Mouse (Mus musculus): Measurements from ENCODE around the gene Eid3. TPM values are rescaled to one million over a fixed set of nuclear protein-coding genes. Genes with fewer than 3 reads are reported as not detected.
A peak's percentile ranks its signal among the peaks of the same experiment; 100 is the strongest.

The Eid3 gene
- total and polyA plus RNA-seq, 3 experiments = 1.4 to 3.5 (median 1.5) TPM

DNA sequence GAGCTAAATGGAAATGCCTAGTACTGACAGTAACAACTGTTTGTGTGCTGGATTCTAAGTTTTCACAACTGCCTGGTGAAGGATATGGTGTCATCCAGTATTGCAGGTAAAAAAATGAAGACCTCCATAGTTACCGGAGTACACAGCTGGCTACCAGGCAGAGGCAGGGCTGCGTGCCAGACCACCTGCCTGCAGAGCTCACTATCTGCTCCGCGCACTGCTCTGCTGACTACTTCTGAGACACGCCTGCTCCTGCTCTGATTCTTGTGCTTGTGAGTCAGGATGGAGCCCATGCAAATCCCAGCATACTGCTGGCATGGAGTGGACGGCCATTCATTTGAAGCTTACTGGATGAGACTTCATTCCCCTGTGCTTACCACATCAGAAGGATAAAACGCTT lies 2.6 kb upstream of the Eid3 start:
- H3K4me1 ChIP-seq (ENCODE audit: control insufficient read depth in 1 of 2, insufficient read depth in 2 of 2) = peaks cover 15 to 65% of the 10 kb centered on the region in 2 experiments

DNA sequence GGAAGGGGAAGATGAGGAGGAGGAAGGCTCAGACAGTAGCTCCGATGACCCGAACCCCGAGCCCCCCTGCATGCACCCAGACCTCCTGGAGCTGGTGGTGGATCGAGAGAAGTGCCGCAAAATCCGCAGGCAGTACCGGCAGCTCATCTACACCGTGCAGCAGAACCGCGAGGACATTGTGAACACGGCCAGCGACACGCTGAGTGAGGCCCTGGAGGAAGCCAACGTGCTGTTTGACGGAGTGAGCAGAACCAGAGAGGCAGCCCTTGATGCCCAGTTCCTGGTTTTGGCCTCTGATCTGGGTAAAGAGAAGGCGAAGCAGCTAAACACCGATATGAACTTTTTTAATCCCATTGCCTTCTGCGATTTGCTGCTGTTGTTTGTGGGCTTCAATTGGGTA lies 406 bp downstream of the Eid3 start:
- Histone ChIP-seq H3K79me2 (replicated peaks; ENCODE audit: control insufficient read depth, extremely low read depth, insufficient read depth, poor library complexity, severe bottlenecking) (peaks cover 68% of the 10 kb centered on the region), H3K4me1 (ENCODE audit: control insufficient read depth in 1 of 2, insufficient read depth in 2 of 2) (peaks cover 21 to 93% of the 10 kb centered on the region in 2 experiments), H3K36me3 (replicated peaks in 1 of 2; ENCODE audit: control insufficient read depth in 1 of 2, insufficient read depth in 1 of 2, low read length in 1 of 2) (peaks cover 50 to 88% of the 10 kb centered on the region in 2 experiments), H3K9ac (ENCODE audit: insufficient read depth, low read depth) (no peak overlapping the region), H3K27ac (ENCODE audit: insufficient read depth, low read depth) (peak overlapping the region; percentile 39; the same call in 1 of the 2 replicates), H3K4me2 (ENCODE audit: insufficient read depth, low read depth, poor library complexity, severe bottlenecking) (no peak overlapping the region), H3K4me3 (replicated peaks in 1 of 3; ENCODE audit: low read depth in 2 of 3, low read length in 2 of 3, poor library complexity in 1 of 3) (no peak overlapping the region), H3K27me3 (replicated peaks) (no peaks in the 10 kb centered on the region), H3K9me3 (replicated peaks; ENCODE audit: low read length) (no peaks in the 10 kb centered on the region)
- dilution Hi-C loops (cut with MboI; ENCODE audit: extremely low pct_ligation_motif_present, extremely low pct_unique_long_range_greater_than_20kb, low sequenced_read_pairs) = no loop called here
- no peak for TF ChIP-seq E2F4 (IDR thresholded peaks at IDR 0.05; ENCODE audit: insufficient replicate concordance, low read depth, low read length)
- TF ChIP-seq JUND (conservative IDR thresholded peaks at IDR 0.05; ENCODE audit: low read depth, low read length) = no peak
- in situ Hi-C loops (cut with MboI; ENCODE audit: low pct_ligation_motif_present, low pct_unique_long_range_greater_than_20kb, low sequenced_read_pairs) = loop anchor here (5.0 kb wide), 1 partner anchor 60 kb away; no protein-coding TSS in a partner anchor
- DNase-seq (ENCODE audit: extremely low read depth) = no peak

More for the DNA sequence above, 2.6 kb upstream of the Eid3 start:
- H3K9ac ChIP-seq (ENCODE audit: insufficient read depth, low read depth) = no peak overlapping the region
- no peak overlapping the region for H3K4me3 ChIP-seq (replicated peaks in 1 of 3; ENCODE audit: low read depth in 2 of 3, low read length in 2 of 3, poor library complexity in 1 of 3)
- in situ Hi-C loops (cut with MboI; ENCODE audit: low pct_ligation_motif_present, low pct_unique_long_range_greater_than_20kb, low sequenced_read_pairs) (no loop called here), dilution Hi-C loops (cut with MboI; ENCODE audit: extremely low pct_ligation_motif_present, extremely low pct_unique_long_range_greater_than_20kb, low sequenced_read_pairs) (no loop called here)
- H3K27ac ChIP-seq (ENCODE audit: insufficient read depth, low read depth) = no peak overlapping the region
- DNase-seq (ENCODE audit: extremely low read depth) = no peak
- no peak overlapping the region for H3K4me2 ChIP-seq (ENCODE audit: insufficient read depth, low read depth, poor library complexity, severe bottlenecking)
- peaks cover 37 to 65% of the 10 kb centered on the region in 2 experiments for H3K36me3 ChIP-seq (replicated peaks in 1 of 2; ENCODE audit: control insufficient read depth in 1 of 2, insufficient read depth in 1 of 2, low read length in 1 of 2)
- H3K9me3 ChIP-seq (replicated peaks; ENCODE audit: low read length) = no peaks in the 10 kb centered on the region
- H3K79me2 ChIP-seq (replicated peaks; ENCODE audit: control insufficient read depth, extremely low read depth, insufficient read depth, poor library complexity, severe bottlenecking) = peaks cover 66% of the 10 kb centered on the region
- no peaks in the 10 kb centered on the region for H3K27me3 ChIP-seq (replicated peaks)
- TF ChIP-seq IRF4 (IDR thresholded peaks at IDR 0.05; ENCODE audit: low read depth, low read length) (no peak), MAFK (IDR thresholded peaks at IDR 0.05; ENCODE audit: insufficient replicate concordance, low read length) (no peak), BHLHE40 (IDR thresholded peaks at IDR 0.05; ENCODE audit: low read depth, low read length) (no peak), MXI1 (IDR thresholded peaks at IDR 0.05; ENCODE audit: low read depth, low read length) (no peak)

DNA sequence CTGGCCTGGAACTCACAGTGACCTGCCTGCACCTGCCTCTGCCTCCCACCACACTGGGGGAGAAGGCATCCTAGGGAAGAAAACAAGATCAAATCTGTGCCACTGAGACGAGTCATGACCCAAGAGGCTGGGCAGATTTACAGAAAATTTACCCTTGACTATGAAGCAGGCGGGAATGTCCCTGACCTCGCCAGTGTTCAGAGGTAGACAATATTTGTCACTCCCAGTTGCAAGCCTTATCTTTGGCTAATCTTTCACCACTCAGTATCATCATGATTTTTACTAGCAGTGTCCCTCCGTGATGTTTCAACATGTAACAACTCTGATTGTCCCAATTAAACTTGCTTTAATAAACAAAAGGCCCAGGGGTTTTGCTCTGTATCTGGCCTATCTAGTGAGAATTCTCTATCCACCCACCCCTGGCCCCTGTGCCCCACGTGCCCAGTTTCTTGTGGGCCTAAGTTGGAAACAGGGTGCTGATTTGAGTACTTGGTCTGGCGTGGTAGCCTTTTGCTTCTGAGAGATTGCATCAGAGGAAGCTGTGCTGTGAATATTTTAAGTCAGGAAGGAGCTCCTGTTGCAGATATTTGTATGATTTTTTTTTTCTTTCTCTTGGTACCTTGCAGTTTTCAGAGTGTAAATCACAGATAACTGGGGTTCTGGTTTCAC lies 2.1 kb downstream of the Eid3 start:
- DNase-seq (ENCODE audit: extremely low read depth) = no peak
- dilution Hi-C loops (cut with MboI; ENCODE audit: extremely low pct_ligation_motif_present, extremely low pct_unique_long_range_greater_than_20kb, low sequenced_read_pairs) = no loop called here
- in situ Hi-C loops (cut with MboI; ENCODE audit: low pct_ligation_motif_present, low pct_unique_long_range_greater_than_20kb, low sequenced_read_pairs) = loop anchor here (5.0 kb wide), 1 partner anchor 61 kb away; no protein-coding TSS in a partner anchor
- no peaks in the 10 kb centered on the region for H3K9me3 ChIP-seq (replicated peaks; ENCODE audit: low read length)
- peak overlapping the region; percentile 43 for H3K9ac ChIP-seq (ENCODE audit: insufficient read depth, low read depth)
- H3K4me3 ChIP-seq (replicated peaks in 1 of 3; ENCODE audit: low read depth in 2 of 3, low read length in 2 of 3, poor library complexity in 1 of 3) = no peak overlapping the region
- H3K36me3 ChIP-seq (replicated peaks in 1 of 2; ENCODE audit: control insufficient read depth in 1 of 2, insufficient read depth in 1 of 2, low read length in 1 of 2) = peaks cover 50 to 90% of the 10 kb centered on the region in 2 experiments
- H3K79me2 ChIP-seq (replicated peaks; ENCODE audit: control insufficient read depth, extremely low read depth, insufficient read depth, poor library complexity, severe bottlenecking) = peaks cover 69% of the 10 kb centered on the region
- no peaks in the 10 kb centered on the region for H3K27me3 ChIP-seq (replicated peaks)
- H3K27ac ChIP-seq (ENCODE audit: insufficient read depth, low read depth) = peak overlapping the region; percentile 93
- peaks cover 16 to 93% of the 10 kb centered on the region in 2 experiments for H3K4me1 ChIP-seq (ENCODE audit: control insufficient read depth in 1 of 2, insufficient read depth in 2 of 2)
- peak overlapping the region; percentile 59 for H3K4me2 ChIP-seq (ENCODE audit: insufficient read depth, low read depth, poor library complexity, severe bottlenecking)
- TF ChIP-seq USF1 (IDR thresholded peaks at IDR 0.05; ENCODE audit: low read depth, low read length) = peak; percentile 32; the same call in 1 of the 2 replicates
- peak; percentile 31; the same call in 1 of the 2 replicates for TF ChIP-seq TCF12 (IDR thresholded peaks at IDR 0.05; ENCODE audit: low read depth, low read length)
- TF ChIP-seq UBTF (IDR thresholded peaks at IDR 0.05; ENCODE audit: low read depth, low read length) = no peak
- peak; percentile 57 for TF ChIP-seq ETS1 (conservative IDR thresholded peaks at IDR 0.05; ENCODE audit: low read depth, low read length)
- no peak for TF ChIP-seq NELFE (IDR thresholded peaks at IDR 0.05; ENCODE audit: low read depth, low read length)
- no peak for TF ChIP-seq HCFC1 (IDR thresholded peaks at IDR 0.05; ENCODE audit: low read depth, low read length)
- TF ChIP-seq MXI1 (IDR thresholded peaks at IDR 0.05; ENCODE audit: low read depth, low read length) = peak; percentile 72; the same call in 1 of the 2 replicates
- no peak for TF ChIP-seq MEF2A (IDR thresholded peaks at IDR 0.05; ENCODE audit: borderline replicate concordance, low read depth, low read length)
- no peak for TF ChIP-seq POLR2A (IDR thresholded peaks at IDR 0.05; ENCODE audit: low read depth, low read length)
- no peak for TF ChIP-seq ZKSCAN1 (IDR thresholded peaks at IDR 0.05; ENCODE audit: borderline replicate concordance, low read depth, low read length)
- TF ChIP-seq GABPA (IDR thresholded peaks at IDR 0.05; ENCODE audit: insufficient replicate concordance, low read depth, low read length) = no peak
- no peak for TF ChIP-seq PAX5 (IDR thresholded peaks at IDR 0.05; ENCODE audit: low read length)
- TF ChIP-seq ZC3H11A (IDR thresholded peaks at IDR 0.05; ENCODE audit: low read depth, low read length) = no peak
- TF ChIP-seq SIN3A (IDR thresholded peaks at IDR 0.05; ENCODE audit: low read length) = no peak; the same call in 1 of the 2 replicates
- TF ChIP-seq E2F4 (IDR thresholded peaks at IDR 0.05; ENCODE audit: insufficient replicate concordance, low read depth, low read length) = no peak
- no peak for TF ChIP-seq NRF1 (IDR thresholded peaks at IDR 0.05; ENCODE audit: low read depth, low read length)
- TF ChIP-seq IRF4 (IDR thresholded peaks at IDR 0.05; ENCODE audit: low read depth, low read length) = peak; percentile 33; the same call in 1 of the 2 replicates
- TF ChIP-seq EP300 (IDR thresholded peaks at IDR 0.05; ENCODE audit: low read length) = no peak
- no peak for TF ChIP-seq JUND (conservative IDR thresholded peaks at IDR 0.05; ENCODE audit: low read depth, low read length)
- TF ChIP-seq KAT2A (IDR thresholded peaks at IDR 0.05; ENCODE audit: insufficient replicate concordance, low read length) = no peak
- peak; percentile 88 for TF ChIP-seq BHLHE40 (IDR thresholded peaks at IDR 0.05; ENCODE audit: low read depth, low read length)
- peak; percentile 49; the same call in 1 of the 2 replicates for TF ChIP-seq MAX (IDR thresholded peaks at IDR 0.05; ENCODE audit: low read length)
